Mouse (Mus musculus) forebrain, embryonic 10.5 days (tissue): ENCODE measurements at regions not wholly inside any gene's neighbourhood (a gene's known extent, or its start where the extent isn't known, plus 50 kb on each side); places are given as distances from the start of the nearest gene placed in this dataset.

Experiments used
- DNase-seq: peaks from one replicate; pipeline ENCODE4 v3.0.0-alpha.2; 2017; ENCODE audit warnings: low spot score; ENCODE audit errors: extremely low spot score
- H3K27ac ChIP-seq: fragments of 300-500 bp; sonication (generic); 2 replicates; pipeline ENCODE4 v1.5.1; 2016; ENCODE audit warnings: mild to moderate bottlenecking
- H3K27me3 ChIP-seq: fragments of 300-500 bp; sonication (generic); 2 replicates; pipeline ENCODE4 v1.6.1; 2016; ENCODE audit warnings: mild to moderate bottlenecking; ENCODE audit not compliant: poor library complexity, severe bottlenecking
- H3K36me3 ChIP-seq: fragments of 300-500 bp; sonication (generic); replicated peaks from 2 replicates; pipeline ENCODE4 v1.6.1; 2016; ENCODE audit warnings: mild to moderate bottlenecking, moderate library complexity
- H3K4me1 ChIP-seq: fragments of 300-500 bp; sonication (generic); 2 replicates; pipeline ENCODE4 v1.6.1; 2016
- H3K4me3 ChIP-seq: fragments of 300-500 bp; sonication (generic); 2 replicates; pipeline ENCODE4 v1.5.1; 2016; ENCODE audit warnings: mild to moderate bottlenecking, moderate library complexity
- H3K9me3 ChIP-seq: fragments of 300-500 bp; sonication (generic); 2 replicates; pipeline ENCODE4 v1.6.1; 2016; ENCODE audit warnings: mild to moderate bottlenecking, moderate library complexity
- whole genome bisulfite sequencing: fragments of 180-500 bp; shearing (Covaris S2); methylation state at CpG from one replicate; pipeline ENCODE4 v1.1.7; 2016; 5-methylcytosine and 5-hydroxymethylcytosine counted together

GRCm38 (mm10) chr4:83915871-83916270 is 390.5 kb downstream of the Ccdc171 start:
- no peaks in the 10 kb centered on the region; the same call in 1 of the 2 replicates for H3K4me1 ChIP-seq
- no peaks in the 10 kb centered on the region for H3K36me3 ChIP-seq
- H3K27me3 ChIP-seq = no peaks in the 10 kb centered on the region
- no peak overlapping the region for H3K4me3 ChIP-seq
- DNase-seq = no peak
- 0 out of 2 replicates have a peak overlapping the region, but pooled peaks have one; percentile 26 for H3K27ac ChIP-seq
- WGBS = 87% methylated on average over 4 of the region's 4 CpGs
- no peaks in the 10 kb centered on the region for H3K9me3 ChIP-seq

GRCm38 (mm10) chr4:83917009-83917408 is 391.7 kb downstream of the Ccdc171 start:
- 93% methylated on average over 4 of the region's 4 CpGs for WGBS
- no peak overlapping the region for H3K27ac ChIP-seq

DNA sequence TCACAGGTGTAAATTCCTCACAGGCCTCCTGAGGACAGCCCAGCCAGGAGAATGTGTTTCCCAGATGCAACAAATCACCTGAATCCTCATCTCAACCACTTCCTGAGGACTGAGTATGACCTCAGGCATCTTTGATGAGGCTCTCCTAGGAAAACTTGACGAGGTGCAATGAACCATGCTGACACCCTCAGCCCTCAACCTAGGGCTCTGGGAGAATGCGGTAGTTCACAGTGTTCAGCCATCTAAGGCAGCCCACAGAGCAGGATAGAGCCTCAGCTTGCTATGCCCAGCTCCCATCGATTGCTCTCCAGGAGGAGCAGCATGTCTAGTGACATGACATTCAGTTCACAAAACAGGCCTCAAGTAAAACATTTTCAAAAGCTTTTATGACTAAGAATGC is 392.7 kb downstream of the Ccdc171 start:
- WGBS = 89% methylated on average over 3 of the region's 3 CpGs
- DNase-seq = no peak
- Histone ChIP-seq H3K9me3 (peaks cover 6% of the 10 kb centered on the region), H3K27ac (no peak overlapping the region), H3K27me3 (no peaks in the 10 kb centered on the region), H3K4me3 (no peak overlapping the region), H3K36me3 (no peaks in the 10 kb centered on the region), H3K4me1 (no peaks in the 10 kb centered on the region; the same call in 1 of the 2 replicates)

More at GRCm38 (mm10) chr4:83917009-83917408, 391.7 kb downstream of the Ccdc171 start:
- Histone ChIP-seq H3K36me3 (no peaks in the 10 kb centered on the region), H3K4me1 (no peaks in the 10 kb centered on the region; the same call in 1 of the 2 replicates), H3K9me3 (peaks cover under 1% of the 10 kb centered on the region), H3K27me3 (no peaks in the 10 kb centered on the region), H3K4me3 (no peak overlapping the region)
- DNase-seq = no peak

- WGBS = 89% methylated on average over 1 of the region's 1 CpGs
Measured at GRCm38 (mm10) chr4:83919041-83919440, 393.7 kb downstream of the Ccdc171 start.

GRCm38 (mm10) chr4:83925118-83925842 is 399.9 kb downstream of the Ccdc171 start:
- Histone ChIP-seq H3K4me1 (peaks cover 14% of the 10 kb centered on the region), H3K9me3 (peaks cover 6% of the 10 kb centered on the region), H3K27ac (no peak overlapping the region), H3K4me3 (no peak overlapping the region), H3K27me3 (no peaks in the 10 kb centered on the region; the same call in 1 of the 2 replicates), H3K36me3 (no peaks in the 10 kb centered on the region)
- WGBS = 71% methylated on average over 8 of the region's 8 CpGs
- no peak for DNase-seq

More at GRCm38 (mm10) chr4:83919041-83919440, 393.7 kb downstream of the Ccdc171 start:
- no peak for DNase-seq
- Histone ChIP-seq H3K4me1 (no peaks in the 10 kb centered on the region; the same call in 1 of the 2 replicates), H3K27me3 (no peaks in the 10 kb centered on the region), H3K27ac (no peak overlapping the region), H3K9me3 (peaks cover 6% of the 10 kb centered on the region), H3K4me3 (no peak overlapping the region), H3K36me3 (no peaks in the 10 kb centered on the region)

GRCm38 (mm10) chr4:83926195-83926731 is 400.9 kb downstream of the Ccdc171 start:
- H3K27me3 ChIP-seq = no peaks in the 10 kb centered on the region; the same call in 1 of the 2 replicates
- H3K27ac ChIP-seq = no peak overlapping the region; the same call in 1 of the 2 replicates
- H3K9me3 ChIP-seq = peaks cover 6% of the 10 kb centered on the region
- peaks cover 14% of the 10 kb centered on the region for H3K4me1 ChIP-seq
- DNase-seq = no peak
- H3K36me3 ChIP-seq = no peaks in the 10 kb centered on the region
- 41% methylated on average over 11 of the region's 11 CpGs for WGBS
- no peak overlapping the region for H3K4me3 ChIP-seq

GRCm38 (mm10) chr4:83931897-83932654 is 406.7 kb downstream of the Ccdc171 start:
- DNase-seq = no peak
- Histone ChIP-seq H3K27me3 (no peaks in the 10 kb centered on the region), H3K36me3 (no peaks in the 10 kb centered on the region), H3K4me1 (no peaks in the 10 kb centered on the region), H3K4me3 (no peak overlapping the region), H3K27ac (no peak overlapping the region), H3K9me3 (no peaks in the 10 kb centered on the region)
- 84% methylated on average over 8 of the region's 8 CpGs for whole genome bisulfite sequencing

GRCm38 (mm10) chr4:83941693-83942092 is 416.3 kb downstream of the Ccdc171 start:
- Histone ChIP-seq H3K9me3 (no peaks in the 10 kb centered on the region), H3K4me3 (no peak overlapping the region), H3K27ac (0 out of 2 replicates have a peak overlapping the region, but pooled peaks have one; percentile 30), H3K36me3 (no peaks in the 10 kb centered on the region), H3K4me1 (peaks cover 10% of the 10 kb centered on the region), H3K27me3 (0 out of 2 replicates have a peak, but pooled peaks cover 4% of the 10 kb centered on the region)
- peak; percentile 11 for DNase-seq
- 92% methylated on average over 9 of the region's 9 CpGs for WGBS

GRCm38 (mm10) chr4:83949612-83950011 is 424.3 kb downstream of the Ccdc171 start:
- Histone ChIP-seq H3K36me3 (no peaks in the 10 kb centered on the region), H3K4me3 (no peak overlapping the region), H3K27me3 (no peaks in the 10 kb centered on the region), H3K4me1 (no peaks in the 10 kb centered on the region), H3K27ac (no peak overlapping the region), H3K9me3 (no peaks in the 10 kb centered on the region)
- WGBS = 87% methylated on average over 2 of the region's 2 CpGs
- no peak for DNase-seq

DNA sequence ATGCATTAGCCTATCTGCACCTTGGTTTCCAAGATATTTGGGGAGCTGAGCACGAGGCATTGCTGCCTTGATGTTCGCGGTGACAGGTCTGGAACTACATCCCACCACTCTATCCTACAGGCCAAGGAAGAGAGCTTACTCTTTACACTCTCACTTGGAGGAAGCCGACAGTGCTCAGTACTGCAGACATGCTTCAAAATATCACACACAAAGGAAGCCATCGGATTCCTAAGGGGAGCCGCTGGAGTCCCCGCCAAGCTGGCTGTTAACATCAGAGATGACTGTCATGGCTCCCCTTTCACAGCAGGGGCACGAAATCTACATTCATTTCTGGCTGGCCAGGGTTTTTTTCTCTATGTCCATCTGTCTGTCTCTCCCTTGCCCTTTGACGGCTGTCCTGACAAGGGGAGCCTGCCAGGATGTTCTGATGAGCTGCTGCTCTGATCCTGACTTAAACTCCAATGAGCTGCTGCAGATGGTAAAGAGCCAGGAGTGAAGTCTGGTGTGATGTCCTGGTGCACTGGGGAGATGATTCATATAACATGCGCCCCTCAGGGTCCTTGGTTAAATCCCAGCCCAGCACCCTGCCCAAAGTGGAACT is 425.6 kb downstream of the Ccdc171 start:
- Histone ChIP-seq H3K27me3 (no peaks in the 10 kb centered on the region), H3K27ac (no peak overlapping the region), H3K36me3 (no peaks in the 10 kb centered on the region), H3K4me3 (no peak overlapping the region), H3K4me1 (no peaks in the 10 kb centered on the region), H3K9me3 (no peaks in the 10 kb centered on the region)
- DNase-seq = no peak
- WGBS = 88% methylated on average over 10 of the region's 10 CpGs

GRCm38 (mm10) chr4:83956252-83956904 is 431.0 kb downstream of the Ccdc171 start:
- DNase-seq = no peak
- no peaks in the 10 kb centered on the region for H3K36me3 ChIP-seq
- whole genome bisulfite sequencing = 93% methylated on average over 12 of the region's 12 CpGs
- no peaks in the 10 kb centered on the region for H3K4me1 ChIP-seq
- H3K4me3 ChIP-seq = no peak overlapping the region
- H3K27me3 ChIP-seq = no peaks in the 10 kb centered on the region
- no peak overlapping the region for H3K27ac ChIP-seq
- H3K9me3 ChIP-seq = peaks cover 3% of the 10 kb centered on the region; the same call in 1 of the 2 replicates

DNA sequence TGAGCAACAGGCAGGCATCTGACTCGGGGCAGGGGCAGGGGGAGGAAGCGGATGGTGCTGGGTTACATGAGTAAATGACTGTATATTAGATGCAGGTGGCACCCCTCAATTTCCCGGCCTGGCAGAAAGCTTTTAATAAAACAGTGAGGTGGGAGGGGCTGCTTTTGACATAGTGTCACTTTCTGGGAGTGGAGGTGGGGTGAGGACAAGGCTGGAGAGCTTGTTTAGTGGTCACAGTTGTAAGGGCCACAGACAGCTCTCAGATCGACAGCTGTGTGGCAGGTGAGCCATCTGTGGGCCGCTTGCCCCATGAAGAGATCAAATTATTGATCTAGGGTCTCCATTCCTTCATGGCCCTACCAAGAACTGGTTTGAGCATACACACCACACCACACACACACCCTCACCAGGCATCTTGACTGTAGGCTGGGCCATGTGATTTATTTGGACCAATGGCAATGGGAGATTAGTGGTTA is 431.9 kb downstream of the Ccdc171 start:
- Histone ChIP-seq H3K27ac (no peak overlapping the region), H3K36me3 (no peaks in the 10 kb centered on the region), H3K9me3 (peaks cover 3% of the 10 kb centered on the region; the same call in 1 of the 2 replicates), H3K27me3 (no peaks in the 10 kb centered on the region), H3K4me3 (no peak overlapping the region), H3K4me1 (no peaks in the 10 kb centered on the region)
- 79% methylated on average over 5 of the region's 5 CpGs for WGBS
- DNase-seq = no peak
